Mouse (Mus musculus) right cerebral cortex, postnatal 25 days (tissue): Measurements from ENCODE around the gene Utp14b.

Experiments
- DNase-seq: peaks from one replicate; pipeline ENCODE4 v3.0.0; 2022

Utp14b gene

DNA sequence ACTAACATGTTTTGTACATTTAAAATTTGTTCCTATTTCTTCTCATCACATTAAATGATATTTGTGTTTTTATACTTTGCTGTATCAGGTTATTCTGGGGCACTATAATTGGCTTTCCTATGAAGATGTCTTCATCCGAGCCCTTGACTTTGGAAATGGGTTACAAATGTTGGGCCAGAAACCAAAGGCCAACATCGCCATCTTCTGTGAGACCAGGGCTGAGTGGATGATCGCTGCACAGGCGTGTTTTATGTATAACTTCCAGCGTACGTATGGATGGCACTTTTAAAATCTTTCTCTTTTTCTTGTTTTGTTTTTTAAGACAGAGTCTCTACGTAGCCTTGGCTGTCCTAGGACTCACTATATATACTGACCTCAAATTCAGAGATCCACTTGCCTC, 30.3 kb downstream of the Utp14b start:
- DNase-seq = no peak

DNA sequence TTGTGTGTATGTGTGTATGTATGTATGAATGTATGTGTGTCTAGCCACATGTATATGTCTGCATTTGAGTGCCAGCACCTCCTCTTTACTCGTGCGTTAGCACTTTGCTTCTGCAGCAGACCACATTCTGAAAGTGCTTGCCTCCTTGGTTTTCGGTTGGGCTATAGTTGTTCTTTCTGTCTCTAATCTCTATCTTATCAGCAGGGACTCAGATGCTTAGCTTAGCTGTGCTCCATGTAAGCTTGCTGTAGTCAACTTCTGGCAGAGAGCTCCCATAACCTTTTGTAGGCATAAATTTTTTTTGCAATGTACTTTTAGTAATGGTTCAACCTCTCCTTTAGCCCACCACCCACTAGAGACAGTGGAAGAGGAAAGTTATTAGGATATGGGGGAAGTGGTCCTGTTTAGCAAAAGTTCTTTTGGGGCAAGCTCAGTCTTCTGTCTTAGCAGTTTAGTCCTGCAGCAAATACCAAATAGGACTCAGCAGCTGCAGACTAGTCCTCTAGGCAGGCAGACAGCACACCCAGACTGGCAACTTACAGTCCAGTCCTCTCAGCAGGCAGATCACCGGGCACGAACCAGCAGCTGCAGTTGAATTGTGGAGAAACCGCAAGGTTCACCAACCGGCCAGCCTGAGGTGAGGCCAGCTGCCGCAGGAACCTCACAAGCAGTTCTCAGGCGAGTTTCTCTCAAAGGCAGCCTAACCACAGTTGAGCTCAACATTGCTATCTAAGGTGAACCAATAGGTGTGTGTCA, 36.8 kb downstream of the Utp14b start:
- no peak for DNase-seq

- DNase-seq = no peak
Observed at GRCm38 (mm10) chr1:78696305-78696704, 38.5 kb downstream of the Utp14b start.

DNA sequence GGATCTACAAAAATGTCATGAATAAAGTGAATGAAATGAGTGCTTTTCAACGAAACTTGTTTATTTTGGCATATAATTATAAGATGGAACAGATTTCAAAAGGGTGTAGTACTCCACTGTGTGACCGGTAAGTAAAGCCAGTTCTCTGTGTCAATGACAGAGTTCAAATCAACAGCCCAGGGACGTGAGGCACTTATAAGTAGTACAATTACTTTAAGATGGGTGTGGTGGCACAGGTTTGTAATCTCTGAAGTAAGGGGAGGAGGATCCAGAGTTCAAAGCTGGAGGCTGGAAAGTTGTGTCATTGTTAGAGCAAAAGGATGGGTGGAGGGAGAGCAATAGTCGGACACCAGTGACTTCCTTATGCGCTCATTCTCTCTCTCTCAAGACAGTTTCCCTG, 39.1 kb downstream of the Utp14b start:
- DNase-seq = no peak

GRCm38 (mm10) chr1:78698138-78698537, 40.3 kb downstream of the Utp14b start:
- DNase-seq = no peak

DNA sequence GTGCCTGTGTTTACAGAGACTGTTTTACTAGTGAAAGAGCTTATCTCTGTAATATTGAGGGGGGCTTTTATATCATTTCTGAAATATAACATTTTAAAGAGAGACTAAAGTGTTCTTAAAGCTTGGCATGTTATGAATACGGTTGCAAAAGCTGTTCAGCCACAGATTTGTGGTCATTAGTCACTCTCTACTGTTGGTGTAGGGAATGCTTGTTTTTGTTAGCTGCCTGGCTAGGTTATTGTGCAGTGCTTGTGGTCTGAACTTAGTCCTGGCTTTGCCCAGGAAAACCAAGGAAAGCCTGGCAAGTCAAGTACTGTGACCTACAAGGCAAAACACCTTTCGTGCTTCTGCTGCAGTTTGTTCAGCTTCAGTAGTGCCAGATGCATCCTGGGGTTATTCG, 43.9 kb downstream of the Utp14b start:
- DNase-seq = no peak

- no peak for DNase-seq
Observed at GRCm38 (mm10) chr1:78702282-78702963, 44.6 kb downstream of the Utp14b start.

DNA sequence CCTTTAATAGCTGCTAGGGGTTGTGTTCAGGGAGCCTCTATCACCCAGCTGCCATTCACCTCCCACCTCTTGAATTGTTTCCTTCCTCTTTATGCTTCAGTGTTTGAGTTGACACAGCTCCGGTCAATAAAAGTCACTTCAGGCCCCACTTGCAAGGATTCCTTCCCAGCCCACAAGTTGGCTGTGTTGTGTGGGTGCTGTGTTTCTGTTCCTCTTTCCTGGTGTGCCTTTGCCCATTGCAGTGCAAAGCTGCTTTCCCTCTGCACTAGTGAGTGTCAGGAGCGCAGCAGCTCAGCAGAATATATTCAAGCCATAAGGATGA, 45.1 kb downstream of the Utp14b start:
- DNase-seq = no peak

- DNase-seq = no peak
Observed at GRCm38 (mm10) chr1:78706338-78706737, 48.5 kb downstream of the Utp14b start.

GRCm38 (mm10) chr1:78707280-78707679, 49.4 kb downstream of the Utp14b start:
- no peak for DNase-seq

DNA sequence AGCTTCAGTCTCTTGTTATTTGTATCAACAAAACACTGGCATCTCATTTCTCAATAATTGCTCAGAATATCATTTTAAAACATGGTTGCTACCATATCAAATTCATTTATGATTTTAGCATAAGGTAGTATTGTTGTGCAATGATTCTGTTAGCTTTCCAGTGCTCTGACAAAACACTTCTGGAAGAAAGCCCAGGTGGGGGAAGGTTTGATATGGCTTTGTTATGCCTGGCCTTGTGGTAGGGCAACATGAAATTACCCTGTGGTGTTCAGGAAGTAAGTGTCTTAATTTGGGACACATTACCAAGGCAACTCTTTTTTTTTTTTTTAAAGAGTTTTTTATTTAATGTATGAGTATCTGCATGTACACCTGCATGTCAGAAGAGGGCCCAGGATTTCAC, 52.2 kb downstream of the Utp14b start:
- DNase-seq = no peak

DNA sequence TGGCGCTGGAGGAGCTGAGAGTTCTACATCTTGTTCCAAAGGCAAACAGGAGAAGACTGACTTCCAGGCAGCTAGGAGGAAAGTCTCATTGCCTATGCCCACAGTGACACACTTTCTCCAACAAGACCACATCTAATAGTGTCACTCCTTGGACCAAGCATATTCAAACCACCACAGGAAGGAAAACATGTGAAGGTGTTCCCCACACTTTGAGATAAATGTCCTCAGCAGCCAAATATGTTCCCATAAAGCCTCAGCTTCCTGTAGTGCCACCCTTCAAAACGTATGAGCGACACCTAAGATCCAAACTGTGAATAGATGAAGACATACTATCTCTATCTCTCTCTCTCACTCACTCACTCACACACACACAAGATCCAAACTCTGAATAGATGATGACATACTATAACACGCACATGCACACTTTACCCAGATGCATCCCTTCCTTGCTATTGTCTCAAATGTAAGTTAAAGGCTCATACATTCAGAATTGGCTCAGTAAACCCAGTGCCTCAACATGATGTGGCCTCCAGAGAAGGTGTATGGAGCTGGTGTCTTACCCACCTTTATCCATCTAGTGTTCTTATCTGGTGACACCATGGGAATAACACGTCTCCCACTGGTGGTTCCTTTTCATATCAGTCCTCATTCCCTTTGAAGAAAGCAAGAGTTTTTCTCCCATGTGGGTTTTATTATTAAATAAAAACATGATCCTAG, 52.9 kb downstream of the Utp14b start:
- DNase-seq = no peak
